Mouse (Mus musculus): ENCODE data around the gene Fnbp1l.

GRCm38 (mm10) chr3:122511721-122512619 lies 107.5 kb downstream of the Fnbp1l start:
- TF ChIP-seq CTCF (IDR thresholded peaks at IDR 0.05; ENCODE audit: low read depth), result no peak
- no peak for TF ChIP-seq EP300 (IDR thresholded peaks at IDR 0.05; ENCODE audit: low read depth)
